Mouse (Mus musculus): ENCODE measurements around the gene Tgfb2. TPM values are rescaled to one million over a fixed set of nuclear protein-coding genes. Genes with fewer than 3 reads are reported as not detected.

Gene Tgfb2
- polyA plus RNA-seq, 2 experiments from 2014 or later: 0.08 to 0.51 TPM

DNA sequence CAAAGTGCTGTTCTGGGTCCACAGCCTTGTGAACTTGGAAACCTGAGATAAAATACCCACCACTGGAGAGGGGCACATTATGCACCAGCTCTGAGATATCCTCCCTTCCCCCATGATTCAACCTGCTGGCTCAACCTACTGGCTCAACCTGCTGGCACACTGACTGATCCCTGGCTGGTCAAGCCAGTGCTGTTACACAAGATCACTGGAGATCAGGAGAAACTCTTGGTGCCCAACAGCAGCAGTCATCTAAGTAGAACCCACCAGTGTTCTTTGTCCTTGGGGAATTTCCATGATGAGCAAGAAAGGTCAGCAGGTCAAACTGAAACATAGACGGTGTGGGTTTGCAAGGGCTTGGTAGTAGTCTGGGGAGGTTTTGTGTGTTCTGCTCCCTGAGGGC is 49.6 kb downstream of the Tgfb2 start:
- ATAC-seq: no peak

DNA sequence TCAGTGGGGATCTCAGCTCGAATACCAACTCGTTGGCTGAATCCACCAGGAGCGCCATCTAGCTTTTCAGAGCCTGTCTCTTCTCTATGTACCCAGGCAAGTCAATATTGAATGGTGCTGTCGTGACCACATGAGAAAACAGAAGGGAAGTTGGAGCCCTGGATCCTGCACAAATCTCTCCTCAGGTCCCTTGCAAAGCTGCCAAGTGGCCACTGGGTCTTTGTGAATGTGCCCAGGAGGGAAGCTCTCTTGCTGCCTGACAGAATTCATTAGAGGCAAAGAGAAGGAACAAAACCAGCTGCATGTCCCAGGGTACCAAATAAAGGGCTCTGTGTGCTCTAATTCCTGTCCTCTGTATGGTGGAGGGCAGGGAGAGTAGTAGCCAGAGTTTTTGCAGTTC is 50.7 kb downstream of the Tgfb2 start:
- ATAC-seq: no peak

DNA sequence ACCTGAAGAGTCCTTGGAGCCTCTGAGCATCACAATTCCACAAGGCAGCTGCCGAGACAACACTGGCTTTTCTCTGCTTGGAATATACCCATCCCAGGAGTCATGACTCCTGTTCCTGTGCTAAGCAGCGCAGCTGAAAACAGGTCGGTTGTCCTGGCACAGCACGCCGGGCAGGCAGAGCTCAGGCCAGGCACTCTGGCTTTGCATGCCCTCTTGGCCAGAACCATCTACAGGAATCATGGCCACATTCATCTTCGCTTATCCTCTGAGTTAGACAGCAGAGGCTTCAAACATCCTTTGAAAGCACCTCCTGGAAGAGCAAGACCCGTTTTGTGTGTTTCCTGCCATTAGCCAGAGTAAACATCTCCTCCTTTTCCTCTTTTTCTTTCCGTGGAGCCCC is 53.6 kb downstream of the Tgfb2 start:
- no peak for ATAC-seq

DNA sequence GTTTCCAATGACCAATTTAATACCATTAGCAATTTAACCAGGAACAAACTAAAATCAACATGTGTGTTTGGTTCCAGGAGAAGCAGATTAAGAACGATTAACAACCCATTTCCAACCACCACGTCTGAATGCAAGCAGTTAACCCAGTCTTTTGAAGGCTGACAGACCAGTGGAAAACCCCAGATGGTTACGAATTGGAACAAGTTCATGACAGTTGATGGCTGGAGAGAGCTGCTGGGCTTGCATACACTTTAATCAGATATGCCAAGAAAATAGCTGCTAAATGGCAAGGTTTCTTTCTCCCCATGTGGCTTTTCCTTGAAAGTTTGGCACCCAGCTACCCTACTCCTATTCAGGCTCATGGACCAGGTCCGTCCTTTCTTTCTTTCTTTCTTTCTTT is 55.8 kb downstream of the Tgfb2 start:
- no peak for ATAC-seq

DNA sequence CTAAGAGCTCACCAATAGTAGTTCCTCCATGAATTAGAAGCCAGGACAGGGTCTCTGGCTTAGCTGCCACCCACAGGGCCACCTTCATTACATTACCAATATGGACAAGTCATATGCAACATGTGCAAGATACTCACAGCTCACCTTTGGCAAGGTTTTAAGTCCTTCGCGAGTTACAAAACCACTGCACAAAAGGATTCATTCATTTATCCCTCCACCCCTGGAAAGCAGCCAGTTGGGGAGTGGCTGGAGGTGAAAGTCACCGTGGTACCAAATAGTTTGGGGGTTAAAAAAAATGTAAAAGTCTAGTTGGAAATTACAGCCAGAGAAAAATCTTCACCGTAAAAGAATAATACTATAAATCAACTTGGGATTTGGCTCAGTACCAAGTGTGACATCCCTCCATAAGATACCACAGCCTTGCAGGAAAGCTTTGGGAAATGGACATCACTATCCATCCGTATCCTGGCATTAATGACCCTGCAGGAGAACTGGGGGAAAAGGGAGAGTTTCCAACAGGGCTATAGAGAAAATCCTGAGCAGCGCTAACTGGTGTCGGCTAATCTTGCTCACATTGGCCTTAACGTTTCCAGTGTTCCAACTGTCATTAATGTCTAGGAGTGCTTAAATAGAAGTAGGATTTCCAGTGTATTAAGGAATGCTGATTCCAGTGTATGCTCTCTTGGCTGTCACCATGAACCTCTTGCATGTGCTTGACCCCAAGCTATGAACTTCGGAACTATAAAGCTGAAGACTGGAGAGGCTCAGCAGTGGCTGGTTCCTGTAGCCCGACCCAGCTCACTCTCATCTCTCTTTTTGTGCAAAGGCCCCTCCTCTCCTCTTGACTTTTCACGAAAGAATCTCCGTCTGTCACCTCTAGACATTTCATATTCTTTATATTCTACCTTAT is 68.2 kb downstream of the Tgfb2 start:
- no peak for ATAC-seq

DNA sequence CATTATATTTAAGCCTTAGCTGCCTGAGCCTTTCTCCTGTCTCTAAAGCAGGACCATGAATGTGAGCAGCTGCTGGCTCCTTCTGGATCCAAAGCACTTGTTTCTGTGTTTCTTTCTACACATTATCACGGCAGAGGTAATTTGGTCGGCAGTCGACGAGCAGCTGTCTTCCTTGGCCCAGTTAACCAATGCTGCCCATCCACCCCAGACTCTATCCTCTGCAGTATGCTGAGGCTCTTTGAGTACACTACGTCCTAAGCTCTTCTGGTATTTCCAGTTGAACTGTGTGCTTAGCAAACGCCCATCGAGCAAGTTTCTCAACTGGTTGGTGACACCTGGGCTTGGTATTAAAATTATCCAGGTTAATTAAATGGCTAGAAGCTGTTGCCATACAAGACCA is 70.7 kb downstream of the Tgfb2 start:
- no peak for ATAC-seq

DNA sequence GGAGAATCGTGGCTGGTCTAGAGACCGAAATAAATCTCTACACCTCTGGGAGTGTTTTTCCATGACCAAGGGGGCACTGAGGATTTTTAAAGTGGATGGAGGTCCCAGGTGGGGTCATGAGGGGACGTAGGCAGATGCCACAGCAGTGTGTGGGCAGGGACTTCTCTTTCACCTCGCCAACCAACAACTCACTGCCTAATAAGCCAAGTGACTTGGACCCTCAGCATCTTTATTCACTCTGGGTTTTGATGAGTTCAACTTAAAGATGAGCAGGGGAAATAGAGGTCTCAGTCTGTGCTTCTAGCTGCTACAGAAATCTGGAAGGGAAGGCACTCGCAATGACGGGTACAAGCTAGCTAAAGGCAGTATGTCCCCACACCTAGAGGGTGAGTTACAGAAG is 74.3 kb downstream of the Tgfb2 start:
- ATAC-seq: no peak

DNA sequence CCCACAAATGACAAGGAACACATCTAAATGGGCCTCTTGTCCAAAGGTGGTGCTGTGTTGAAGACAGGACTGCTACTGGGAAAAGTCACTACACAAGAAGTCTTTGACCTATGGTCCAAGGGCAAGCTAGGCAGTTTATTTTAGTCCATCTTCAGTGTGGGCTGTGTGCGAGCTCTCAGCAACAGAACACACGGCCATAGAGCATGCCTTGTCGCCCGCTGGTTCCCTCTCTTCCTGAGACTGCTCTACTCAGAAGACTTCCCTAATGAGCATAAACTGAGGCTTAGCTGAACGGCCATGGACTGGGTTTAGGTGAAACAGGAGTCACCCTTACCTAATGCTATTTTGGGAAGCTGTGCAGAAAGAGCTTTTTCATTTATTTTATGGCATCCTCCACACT is 74.8 kb downstream of the Tgfb2 start:
- no peak for ATAC-seq

DNA sequence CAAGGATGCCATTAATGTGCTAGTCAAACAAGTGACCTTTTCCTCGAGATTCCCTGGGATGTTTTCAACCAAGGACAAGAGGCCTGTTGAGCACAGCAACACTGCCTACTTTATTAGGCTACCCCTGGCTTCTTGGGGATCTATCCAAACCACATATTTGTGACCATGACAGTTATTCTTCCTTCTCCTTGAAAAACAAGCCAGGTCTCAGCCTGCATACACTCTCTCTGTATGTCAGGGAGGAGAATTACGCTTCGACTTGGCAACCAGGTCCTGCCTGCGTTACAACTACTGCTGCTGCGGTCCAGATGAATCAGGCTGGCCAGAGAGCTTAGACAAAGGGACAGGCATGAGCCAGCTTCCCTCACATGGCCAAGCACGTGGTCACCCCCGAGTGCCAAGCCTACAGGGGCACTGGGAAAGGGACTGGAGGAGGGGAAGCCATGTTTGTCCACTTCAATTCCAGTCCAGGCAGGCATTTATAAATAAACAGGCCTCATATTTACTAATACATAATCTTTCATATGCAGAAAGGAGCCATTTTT is 78.3 kb downstream of the Tgfb2 start:
- no peak for ATAC-seq

DNA sequence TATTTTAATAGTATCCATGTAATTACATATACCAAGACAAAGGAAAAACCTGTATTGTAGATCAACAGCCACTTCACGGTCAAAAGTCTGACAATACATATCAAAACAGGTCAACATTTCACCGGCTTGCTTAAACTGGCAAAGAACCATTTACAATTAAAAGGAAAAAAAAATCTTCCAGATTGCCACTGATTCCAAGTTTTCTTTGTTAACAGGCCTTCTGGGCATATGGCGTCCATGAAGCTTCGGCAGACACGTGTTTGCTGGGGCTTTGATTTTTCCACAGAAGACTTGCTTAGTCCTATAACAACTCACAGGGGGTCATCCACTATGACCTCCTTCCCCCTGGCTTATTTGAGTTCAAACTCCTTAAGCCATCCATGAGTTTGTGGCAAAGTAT is 81.3 kb downstream of the Tgfb2 start:
- no peak for ATAC-seq

DNA sequence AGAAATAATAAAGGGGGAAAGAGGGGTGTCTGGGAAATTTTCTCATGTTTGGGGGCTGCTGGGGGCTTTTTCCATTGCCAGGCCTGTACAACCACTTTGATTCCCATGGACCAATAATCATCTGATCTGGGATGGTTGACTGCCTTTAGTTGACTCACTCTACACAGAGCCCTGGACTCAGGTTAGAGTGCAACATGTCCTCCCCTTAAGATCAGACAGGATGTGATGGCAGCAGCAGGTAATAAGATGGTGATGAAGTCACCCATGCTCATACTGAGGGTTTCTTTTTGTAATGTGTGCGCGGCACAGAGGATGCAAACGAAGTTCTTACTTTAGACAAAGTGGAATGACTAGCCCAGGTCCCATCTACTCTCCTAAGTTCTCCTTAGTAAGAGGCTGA is 84.0 kb downstream of the Tgfb2 start:
- ATAC-seq: no peak

DNA sequence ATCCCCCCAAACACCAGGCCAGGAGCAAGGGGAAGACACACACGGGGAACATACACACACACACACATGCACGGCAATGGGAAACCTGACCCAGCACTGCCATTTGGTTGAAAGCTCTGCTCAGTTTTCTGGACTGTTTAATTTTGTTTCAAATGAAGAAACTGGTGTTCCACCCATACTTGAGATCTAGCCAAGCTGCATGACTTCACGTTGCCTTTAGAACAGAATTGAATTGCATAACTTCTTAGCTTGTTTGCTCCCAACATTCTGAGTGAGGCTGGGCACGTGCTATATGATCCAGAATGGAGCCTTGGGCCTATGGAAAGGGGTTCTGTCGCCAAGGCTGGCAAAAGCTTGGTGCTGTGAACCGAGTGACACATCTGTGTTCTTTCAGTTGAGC is 87.5 kb downstream of the Tgfb2 start:
- no peak for ATAC-seq

DNA sequence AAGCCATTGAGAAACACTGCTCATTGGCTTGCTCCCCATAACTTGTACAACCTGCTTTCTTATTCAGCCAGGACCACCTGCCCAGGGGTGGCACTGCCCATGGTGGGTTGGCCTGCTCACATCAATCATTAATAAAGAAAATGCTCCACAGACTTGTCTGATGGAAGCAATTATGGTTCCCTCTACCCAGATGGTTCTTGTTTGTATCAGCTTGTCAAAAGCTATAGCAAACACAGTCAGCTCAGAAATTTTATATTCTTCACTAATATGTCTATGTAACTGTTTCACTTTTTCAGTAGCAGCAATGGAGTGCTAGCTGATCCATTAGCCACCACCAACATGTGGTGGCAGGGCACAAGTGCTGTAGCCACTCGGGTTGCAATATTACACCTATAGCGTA is 94.4 kb downstream of the Tgfb2 start:
- ATAC-seq: no peak

DNA sequence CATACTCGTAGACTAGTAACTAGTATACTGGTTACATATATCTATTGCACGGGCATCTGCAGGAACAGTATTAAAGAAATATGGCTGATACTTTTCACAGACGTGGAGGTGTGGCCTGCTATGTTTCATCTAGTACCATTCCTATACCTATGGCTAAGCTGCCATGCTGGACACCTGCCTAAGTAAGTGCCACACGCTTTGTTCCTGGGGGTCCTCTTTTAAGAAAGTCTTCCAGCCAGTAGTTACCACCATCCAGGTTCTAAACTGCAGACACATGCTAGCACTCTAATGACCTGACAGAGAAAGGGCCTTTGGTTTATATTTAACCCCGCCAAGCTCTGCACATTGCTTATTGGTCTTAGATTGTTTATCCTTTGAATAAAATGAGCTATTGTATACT is 95.3 kb downstream of the Tgfb2 start:
- no peak for ATAC-seq

DNA sequence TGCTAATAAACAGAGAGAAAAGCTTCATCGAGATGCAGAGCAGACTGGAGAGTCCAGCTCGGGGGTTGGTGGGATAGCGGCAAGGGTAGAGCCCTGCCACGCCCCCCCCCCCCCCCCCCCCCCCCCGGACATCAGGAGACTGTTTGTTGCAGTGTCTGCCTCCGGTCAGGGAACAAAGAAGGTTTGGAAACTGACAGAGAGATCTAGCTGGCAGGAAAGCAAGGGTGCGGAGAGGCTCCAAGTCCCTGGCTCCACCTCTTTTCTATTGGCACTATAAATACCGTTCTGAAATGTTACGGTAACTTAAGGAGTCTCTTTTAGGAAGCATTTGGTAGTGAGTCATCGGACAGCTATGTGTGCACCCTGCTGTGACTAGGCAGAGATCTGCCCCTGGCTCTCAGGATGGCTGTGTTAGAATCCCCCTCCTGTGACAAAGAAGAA is 96.0 kb downstream of the Tgfb2 start:
- ATAC-seq: no peak

DNA sequence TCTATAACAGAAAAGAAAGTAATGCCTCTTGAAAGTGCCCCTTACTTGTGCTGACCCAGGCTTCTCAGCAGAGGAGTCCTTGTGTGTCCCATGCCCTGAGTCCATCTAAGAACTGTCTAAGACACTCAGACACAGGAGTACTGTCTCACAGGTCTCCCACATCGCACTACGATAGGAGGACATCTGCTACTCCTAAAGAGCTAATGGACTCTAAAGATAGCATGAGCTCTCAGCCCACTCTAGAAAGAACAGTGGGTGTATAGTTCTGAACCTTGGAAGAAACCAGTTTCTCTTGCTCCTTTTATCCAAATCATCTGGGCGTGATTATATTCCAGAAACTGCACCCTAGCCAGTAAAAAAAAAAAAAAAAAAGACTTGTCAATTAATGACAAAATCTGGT is 97.7 kb downstream of the Tgfb2 start:
- ATAC-seq: no peak

DNA sequence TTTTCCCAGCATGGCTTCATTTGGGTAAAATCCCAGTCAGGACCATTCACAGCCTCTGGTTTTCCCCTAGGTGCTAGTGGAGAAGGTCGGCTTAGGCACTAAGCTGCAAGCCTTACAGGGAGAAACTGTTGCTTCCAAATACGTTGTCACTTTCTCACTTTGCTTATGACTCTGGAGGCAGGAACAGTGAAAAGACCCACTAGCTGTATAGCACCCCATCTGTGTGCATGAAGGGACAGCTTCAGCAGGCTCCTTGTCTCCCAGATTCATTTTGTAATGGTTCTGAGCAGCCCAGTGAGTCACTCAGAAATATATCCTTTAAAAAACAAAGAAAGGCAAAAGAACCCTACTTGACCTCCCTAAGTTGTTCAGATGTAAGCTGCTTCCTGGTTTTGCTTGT is 100.2 kb downstream of the Tgfb2 start:
- no peak for ATAC-seq

DNA sequence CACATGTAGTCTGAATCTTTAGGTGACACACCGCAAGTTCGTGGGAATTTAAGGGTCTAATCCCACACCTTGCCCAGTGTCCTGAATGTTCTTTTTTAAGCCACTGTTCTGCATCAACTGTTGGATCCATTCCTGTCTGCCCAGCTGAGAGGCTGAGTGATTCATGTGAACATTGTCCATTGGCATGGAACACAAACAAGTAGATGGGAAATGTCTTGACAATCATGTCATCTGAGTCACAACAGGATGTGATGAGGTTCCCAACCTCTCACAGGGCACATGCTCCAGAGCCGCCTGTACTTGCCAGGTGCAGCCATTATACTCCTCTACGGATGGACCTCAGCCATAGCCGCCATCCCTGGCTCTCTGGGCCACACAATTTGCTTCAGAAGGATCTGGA is 101.7 kb downstream of the Tgfb2 start:
- ATAC-seq: no peak

DNA sequence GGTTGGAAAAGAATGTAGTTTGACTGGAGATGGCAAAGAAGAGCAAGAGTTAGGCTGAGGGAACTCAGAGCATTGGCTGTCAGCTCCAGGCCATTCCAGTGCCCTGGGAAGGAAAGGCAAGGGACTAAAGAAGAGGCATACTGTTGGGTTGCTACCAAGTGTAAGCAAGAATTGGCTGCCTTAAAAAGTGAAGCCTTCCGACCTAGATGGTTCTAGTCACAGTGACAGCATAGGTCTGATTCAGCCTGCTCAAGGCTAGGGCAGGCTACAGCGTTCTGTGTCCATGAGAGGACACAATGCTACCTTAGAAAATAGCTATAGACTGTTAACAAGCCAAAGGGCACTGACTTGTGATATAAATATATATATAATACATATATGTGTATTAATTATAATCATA is 117.6 kb downstream of the Tgfb2 start:
- no peak for ATAC-seq

DNA sequence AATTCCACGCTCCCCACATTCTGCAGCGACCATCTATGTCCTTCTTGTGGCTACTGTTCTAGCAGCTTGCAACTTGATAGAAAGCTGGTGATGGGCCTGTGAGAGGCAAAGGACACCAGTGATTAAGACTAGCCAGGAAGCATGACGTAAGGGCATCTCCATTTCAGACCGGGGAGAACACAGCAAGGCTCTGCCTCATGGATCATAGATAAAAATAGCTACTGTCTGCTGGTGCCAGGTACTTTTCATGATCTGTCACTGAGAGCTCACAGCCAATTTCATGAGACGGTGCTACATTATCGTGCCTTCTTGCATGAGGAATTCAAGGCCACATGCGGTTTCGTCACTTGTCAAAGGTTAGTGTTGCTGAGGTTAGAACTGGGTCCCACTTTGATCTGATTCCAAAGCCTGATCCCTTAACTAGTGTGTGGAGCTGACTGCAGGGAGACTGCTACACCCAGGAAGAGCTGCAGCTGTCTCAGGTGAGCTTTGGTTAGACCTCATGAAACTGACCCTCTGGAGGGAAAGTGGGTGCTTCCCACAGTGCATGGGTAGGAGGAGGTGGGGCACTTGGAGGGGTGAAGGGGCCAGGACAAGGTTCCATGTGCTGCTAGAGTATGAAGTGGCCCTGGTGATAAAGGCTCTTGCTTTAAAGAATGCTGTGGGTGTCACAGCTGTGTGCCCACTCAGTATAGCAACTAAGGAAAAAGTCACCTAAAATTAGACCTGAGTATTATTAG is 118.6 kb downstream of the Tgfb2 start:
- no peak for ATAC-seq

DNA sequence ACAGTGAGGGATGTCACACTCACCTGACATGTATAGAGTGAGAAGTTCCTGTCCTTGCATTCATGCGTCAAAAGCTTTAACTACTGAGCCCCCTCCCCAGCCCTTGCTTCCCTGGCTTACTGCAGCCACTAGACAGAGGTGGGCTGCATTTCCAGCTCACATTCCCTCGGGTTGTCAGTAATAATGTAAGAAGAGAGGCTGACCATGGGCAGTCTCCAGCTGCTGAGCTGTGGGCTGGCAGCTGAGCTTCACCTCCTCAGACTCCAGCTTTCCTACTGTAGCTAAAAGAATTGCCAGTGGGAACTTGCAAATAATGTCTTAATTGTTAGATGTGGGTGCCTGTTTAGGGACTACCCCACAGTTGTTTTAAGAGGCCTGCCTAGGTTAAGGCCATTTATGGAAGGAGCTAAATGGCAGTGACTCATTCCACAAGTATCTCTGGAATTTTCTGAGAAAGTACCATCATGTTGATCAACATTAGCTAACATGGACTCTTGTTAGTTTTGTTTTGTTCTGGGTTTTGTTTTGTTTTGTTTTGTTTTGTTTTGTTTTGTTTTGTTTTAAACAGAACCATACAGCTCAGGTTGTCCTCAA is 120.1 kb downstream of the Tgfb2 start:
- ATAC-seq: no peak

DNA sequence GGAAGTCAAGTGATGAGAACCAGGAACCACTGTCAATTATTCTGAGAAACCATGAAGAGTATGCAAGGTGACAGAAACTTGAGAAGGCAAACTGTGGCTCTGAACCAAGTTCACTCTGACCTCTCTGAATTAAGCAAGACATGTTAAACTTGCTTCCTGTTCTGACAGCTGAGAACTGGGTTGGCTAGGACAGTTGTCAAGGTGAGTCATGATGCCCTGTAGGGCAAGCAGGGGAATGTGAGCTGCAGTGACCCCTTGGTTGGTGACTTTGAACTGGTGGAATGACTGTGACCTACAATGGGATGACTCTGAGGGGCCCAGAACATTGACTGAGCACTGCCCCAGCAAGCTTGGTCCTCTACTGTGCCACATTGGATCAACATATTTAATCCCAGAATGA is 121.9 kb downstream of the Tgfb2 start:
- no peak for ATAC-seq

DNA sequence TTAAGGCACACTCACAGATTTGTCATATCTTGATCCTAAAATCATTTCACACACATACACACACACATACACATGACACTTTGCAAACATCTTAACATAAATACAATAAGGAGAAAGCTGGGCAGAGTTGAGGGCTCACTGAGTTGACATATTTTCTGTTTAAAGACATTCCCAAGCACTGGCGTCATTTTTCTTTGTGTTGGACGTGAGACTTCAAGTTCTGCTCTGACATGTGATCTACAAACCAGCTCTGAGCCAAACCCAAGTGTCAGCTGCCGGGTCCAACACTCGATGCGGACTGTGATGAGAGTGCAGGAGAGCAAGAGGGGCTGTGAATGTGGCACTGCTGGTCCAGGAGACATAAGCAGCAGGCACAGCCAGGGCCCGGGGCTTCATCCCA is 123.7 kb downstream of the Tgfb2 start:
- no peak for ATAC-seq

DNA sequence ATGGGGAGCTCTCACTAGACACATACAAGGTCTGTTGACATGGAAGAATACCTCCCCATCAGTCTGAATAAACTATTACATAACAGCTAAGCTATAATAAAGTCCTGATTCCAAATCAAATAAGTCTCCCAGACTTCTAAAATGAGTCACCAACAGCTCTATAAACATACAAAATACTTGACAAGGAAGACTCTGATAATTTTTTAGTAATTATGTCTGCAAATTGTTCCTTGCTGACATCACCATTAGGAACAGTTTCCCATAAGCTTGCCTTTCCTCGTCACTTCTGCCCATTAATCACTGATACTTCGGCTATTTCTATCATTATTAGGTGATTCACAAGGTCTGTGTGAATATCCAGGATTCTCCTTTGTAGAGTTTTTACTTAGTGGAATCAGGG is 124.1 kb downstream of the Tgfb2 start:
- ATAC-seq: no peak
